Mouse (Mus musculus): ENCODE results near the gene Dguok.

DNA sequence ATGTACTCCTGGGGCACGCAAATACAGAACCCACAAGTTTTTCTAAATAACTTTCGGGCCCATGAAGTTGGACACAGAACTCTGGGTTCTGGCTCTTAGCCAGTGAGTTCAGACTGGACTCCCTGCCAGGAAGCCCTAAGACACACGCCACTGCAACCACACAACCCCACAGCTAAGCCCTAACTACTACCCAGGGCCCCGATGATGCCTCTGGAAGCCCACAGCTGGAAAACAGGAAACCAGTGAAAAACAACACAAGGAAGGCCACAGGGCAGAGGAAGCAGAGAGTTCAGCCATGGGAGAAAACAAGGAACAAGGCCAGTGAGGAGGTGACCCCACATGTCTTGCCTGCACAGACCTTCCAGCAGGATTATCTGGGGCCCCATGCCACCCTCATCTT, 73.2 kb downstream of the Dguok start:
- no peak for TF ChIP-seq POLR2A (IDR thresholded peaks at IDR 0.05; ENCODE audit: borderline replicate concordance, extremely low read depth, low read depth, low read length)
- no peak for TF ChIP-seq CTCF (IDR thresholded peaks at IDR 0.05; ENCODE audit: insufficient read depth, low read length)

Data from lung, adult 2 months (tissue).